Mouse (Mus musculus) NIH3T3 (cell line): ENCODE measurements around the gene Bbof1.
A peak's percentile ranks its signal among the peaks of the same experiment; 100 is the strongest.

Source experiments
- DNase-seq: peaks from one replicate; pipeline ENCODE4 v3.0.0-alpha.2; 2012; ENCODE audit warnings: low read depth

The Bbof1 gene

DNA sequence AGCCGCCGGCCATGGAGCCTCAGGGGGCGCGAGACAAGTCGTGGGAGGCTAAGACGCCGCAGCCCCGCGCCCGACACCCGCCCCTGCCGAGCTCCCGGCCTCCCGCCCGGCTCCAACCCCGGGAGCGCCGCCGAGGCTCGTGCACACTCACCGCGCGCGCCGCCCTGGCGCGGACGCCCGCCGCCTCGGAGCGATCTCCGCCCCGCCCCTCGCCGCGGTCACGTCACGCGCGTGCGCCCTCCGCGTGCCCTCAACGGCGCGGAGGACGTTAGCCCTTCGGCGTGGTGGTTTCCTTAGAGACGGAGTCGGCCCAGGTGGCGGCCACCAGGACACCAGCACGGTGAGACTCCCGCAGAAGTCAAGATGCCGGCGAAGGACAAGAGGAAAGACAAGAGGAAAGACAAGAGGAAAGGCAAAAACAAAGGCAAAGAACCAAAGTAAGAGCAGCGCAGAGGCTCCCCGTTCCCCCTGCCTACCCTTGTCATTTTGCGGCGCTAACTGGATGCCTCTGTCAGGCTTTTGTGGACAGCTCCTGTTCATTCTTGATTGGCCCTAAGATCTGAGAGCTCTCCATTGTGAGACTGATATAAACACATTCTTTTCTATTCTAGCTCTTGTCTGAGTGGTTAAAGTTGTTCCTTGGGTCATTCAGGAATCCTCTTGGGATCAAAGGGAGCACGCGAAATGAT, at the start of gene Bbof1, which contains the start of gene Entpd5:
Gene Bbof1 (plus strand): TSS at position 253 of the 689 bp plus-strand sequence.
Gene Entpd5 (minus strand): TSS at position 211 of the 689 bp plus-strand sequence.
- peak; percentile 93 for DNase-seq

DNA sequence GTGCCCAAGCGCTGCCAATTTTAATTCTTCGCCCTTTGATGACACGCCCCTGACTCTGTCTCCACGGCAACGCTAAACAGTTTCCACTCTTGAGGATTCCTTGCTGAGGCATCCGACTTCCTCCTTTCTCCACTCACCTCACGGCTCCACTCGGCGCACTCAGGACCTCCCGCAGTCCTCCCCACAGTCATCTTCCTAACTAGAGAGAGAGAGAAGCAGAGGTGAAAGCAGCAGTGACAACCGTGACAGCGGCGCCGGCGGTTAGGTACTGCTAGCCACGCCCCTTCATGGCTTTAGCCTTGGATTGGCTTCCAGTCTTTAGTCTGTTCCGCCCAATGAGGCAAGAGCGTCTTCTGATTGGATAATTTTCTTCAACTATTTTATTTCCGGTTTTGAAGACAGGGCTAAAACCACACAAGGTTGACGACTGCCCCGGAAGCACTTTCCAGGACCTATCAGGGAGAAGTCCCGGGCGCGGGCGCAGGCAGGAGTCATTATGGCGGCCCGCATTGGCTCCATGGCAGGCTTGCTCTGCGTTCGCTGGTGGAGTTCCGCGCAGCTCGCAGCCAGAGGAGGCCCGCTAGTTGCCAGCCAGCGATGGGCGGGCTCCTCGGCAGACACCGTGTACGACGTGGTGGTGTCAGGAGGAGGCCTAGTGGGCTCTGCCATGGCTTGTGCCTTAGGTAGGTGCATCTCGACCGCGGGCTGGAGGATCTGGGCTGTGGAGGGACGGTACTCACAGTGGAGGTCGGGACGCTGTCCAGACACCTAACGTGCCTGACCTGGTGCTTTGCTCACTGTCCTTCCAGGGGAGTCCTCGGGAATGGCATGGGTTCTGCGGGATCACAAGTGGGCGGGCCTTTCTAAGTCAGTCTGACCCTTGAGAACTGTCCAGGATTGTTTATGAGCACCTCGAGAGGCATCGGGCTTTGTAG, 47.0 kb upstream of the Bbof1 start, which contains the start of the genes Coq6 and Fam161b:
Gene Coq6 (plus strand): TSS at position 103 of the 935 bp plus-strand sequence.
Gene Fam161b (minus strand): TSS at position 279 of the 935 bp plus-strand sequence.
- DNase-seq = peak; percentile 97

GRCm38 (mm10) chr12:84362872-84363271, 46.0 kb upstream of the Bbof1 start:
- peak; percentile 23 for DNase-seq

DNA sequence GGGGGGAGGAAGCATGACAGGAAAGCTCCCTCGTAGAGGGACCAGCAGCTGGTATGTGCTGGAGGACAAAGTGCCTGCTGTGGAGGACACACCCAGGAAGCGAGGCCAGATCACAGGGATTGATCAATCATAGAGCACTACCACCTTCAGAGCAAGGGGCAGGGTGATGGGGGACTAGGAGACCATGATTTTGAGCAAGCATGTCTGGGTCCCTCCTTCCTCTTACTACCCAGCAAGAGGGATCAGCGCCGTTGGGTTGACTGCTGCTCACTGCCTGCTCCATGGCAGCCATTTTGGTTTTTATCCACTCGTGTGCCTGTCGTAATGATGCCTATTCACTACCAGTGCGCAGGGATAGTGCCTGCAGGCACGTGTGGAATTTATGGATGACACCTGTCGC, 44.6 kb upstream of the Bbof1 start:
- DNase-seq = no peak

DNA sequence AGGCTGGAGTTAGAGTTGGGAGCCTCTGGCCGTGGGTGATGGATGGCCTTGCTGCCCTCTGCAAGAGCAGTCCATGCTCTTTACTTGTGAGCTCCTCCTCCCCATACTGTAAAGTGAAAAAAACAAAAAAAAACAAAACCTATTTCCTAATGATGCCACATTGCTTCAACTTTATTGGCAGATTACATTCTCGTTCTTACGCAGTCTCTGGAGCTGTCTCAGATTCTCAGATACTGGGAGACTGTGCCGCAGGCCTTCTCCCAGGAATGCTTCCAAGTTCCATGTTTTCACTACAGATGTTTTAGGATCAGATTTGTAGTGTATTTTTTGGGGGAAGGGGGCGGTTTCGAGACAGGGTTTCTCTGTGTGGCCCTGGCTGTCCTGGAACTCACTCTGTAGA, 43.7 kb upstream of the Bbof1 start:
- no peak for DNase-seq

- DNase-seq = peak; percentile 31
These were observed 41.9 kb upstream of the Bbof1 start for GRCm38 (mm10) chr12:84366971-84367370.

DNA sequence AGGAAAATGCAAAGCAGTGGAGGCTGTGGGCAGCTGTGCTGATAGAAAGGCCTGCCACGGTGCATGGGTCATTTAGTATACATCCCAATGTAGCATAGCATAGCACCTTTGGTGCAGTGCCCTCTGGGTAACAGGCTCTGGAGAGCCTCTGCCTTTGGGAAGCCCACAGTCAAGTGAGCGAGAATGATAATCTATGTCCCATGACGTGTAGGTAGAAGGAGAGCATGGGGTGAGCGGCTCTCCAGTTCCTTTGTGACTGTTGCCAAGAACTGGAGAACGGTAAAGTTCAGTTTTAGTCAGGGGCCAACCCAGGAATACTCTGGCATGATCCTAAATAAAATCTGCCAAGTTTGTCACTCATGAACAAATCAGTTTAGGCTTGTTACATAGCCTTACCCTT, 37.2 kb upstream of the Bbof1 start:
- no peak for DNase-seq

- no peak for DNase-seq
These were observed 34.9 kb upstream of the Bbof1 start for GRCm38 (mm10) chr12:84373831-84374481.

DNA sequence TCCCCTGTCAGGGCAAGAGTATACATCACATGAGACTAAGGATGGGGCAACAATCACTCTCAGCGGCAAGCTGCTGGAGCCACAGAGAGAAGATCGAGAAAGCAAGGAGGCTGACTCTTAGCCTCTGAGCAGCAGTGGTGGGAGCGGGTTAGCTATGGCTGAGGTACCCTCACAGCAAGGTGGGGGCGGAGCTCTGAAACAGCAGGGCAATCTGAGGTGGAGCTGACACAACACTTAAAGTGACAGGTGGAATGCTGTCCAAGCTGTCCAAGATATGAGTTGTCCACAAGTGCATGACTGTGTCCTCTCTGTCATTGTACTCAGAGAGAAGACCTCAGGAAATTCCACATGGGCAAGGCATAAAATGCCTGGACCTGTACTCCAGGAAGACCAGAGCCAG, 26.5 kb upstream of the Bbof1 start:
- DNase-seq = no peak

DNA sequence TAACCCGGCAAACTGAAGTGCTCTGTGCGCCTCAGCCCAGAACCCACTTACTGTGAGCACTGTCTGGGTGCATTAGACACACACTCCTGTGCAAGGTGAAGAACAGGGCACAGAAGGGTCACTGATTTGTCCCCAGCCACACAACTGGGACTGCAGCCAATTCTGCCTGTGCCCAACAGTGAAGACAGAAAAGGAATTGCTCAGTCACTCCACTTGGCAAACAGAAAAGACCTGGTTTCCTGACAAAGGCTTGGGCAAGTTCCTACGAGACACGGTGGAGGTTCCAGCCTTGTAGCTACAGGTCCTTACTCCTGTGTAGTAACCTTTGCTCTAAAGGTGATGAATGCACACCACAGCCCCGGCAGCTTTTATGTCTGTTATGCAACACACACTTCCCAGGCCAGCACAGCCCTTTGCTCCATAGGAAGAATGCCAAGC, 24.2 kb upstream of the Bbof1 start:
- DNase-seq = no peak

DNA sequence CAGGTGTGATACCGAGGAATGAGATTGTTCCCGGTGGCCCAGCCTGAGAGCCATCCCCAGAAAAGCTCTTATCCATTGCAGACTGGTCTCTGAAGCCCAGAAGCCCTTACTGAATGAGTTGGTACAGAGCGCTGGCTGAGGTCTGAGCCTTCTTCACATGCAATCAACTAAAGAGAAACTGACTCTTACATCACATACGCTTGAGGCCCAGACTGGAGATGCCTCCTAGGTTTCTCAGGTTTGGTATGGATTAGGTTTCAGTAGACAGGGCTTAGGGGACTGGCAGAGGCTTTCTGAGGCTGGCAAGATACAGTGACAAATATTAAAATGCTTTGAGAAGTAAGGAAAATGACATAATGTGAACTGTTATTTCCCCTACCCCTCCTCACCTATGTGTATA, 23.5 kb upstream of the Bbof1 start:
- DNase-seq = no peak

DNA sequence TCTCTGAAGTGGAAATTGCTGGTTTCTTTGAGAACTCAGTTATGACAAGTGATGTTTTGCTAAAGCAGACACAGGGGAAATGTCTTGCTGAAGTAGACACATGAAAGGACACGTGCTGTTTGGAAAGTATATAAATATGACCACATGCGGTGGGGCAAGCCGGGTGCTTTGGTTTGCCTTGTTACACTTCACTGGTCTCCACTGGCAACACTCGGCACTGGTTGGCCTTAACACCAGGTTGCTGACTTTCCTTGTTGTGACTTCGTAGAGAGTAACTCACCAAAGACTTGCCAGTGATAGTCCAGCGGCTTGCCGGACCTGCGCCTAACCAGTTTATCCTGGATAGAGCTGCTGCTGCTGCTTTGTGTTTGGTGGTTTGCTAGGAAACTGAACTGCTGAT, 20.8 kb upstream of the Bbof1 start:
- no peak for DNase-seq

- no peak for DNase-seq
These were observed 20.0 kb upstream of the Bbof1 start for GRCm38 (mm10) chr12:84388774-84389400.

- no peak for DNase-seq
These were observed 18.5 kb upstream of the Bbof1 start for GRCm38 (mm10) chr12:84390336-84390735.

DNA sequence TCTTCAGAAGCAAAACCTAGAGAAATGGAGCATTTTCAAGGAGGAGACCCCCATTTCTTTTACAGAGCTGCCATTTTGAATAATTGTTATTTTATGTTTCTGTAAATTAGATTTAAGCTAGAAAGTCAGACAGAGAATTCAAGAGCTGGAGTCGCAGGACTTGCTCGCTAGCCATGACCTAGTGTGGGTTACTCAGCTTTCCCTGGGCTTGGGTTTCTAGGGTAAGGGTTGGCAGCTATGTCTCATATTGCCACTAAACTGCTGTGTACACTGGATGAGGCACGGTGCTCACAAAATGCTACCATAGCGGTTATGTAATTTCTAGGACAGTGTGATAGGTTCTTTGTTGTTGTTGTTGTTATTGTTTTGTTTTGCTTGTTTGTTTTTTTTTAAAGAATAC, 16.2 kb upstream of the Bbof1 start:
- DNase-seq = no peak

GRCm38 (mm10) chr12:84393847-84394246, 15.0 kb upstream of the Bbof1 start:
- DNase-seq = peak; percentile 49

DNA sequence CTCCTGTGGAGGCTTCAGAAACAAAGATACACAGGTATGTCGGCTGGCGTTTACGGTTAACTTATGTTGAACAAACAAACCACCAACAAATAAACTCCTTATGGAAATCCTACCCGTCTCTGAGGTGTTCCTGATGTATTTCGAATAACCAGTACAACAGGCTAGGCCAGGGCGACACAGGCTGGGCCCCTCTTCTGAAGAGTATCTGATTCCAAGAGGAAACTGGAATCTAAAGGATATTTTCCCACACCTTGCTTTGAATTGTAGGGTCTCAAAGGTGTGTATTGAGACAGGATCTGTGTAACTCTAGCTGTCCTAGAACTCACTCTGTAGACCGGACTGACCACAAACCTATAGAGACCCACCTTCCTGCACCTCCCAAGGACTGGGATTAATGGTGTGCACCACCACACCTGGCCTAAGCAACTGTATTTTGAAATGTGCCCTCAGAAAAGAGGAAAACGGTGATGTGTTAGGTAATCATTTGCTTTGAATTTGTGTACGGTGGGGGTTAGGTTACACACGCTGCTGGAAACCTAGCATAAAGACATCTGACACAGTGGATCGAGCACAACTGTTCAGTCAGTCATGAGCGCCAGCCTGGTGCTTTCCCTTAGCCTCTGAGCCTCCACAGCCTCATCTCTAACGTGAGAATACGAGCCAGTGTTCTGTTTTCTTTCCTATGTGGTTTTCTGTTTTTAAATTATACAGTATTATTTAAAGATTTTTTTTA, 11.8 kb upstream of the Bbof1 start:
- no peak for DNase-seq

GRCm38 (mm10) chr12:84397685-84398084, 11.2 kb upstream of the Bbof1 start:
- DNase-seq = no peak

- peak; percentile 78 for DNase-seq
These were observed 10.2 kb upstream of the Bbof1 start for GRCm38 (mm10) chr12:84398629-84399028.

- peak; percentile 26 for DNase-seq
These were observed 9.7 kb upstream of the Bbof1 start for GRCm38 (mm10) chr12:84399135-84399534.

DNA sequence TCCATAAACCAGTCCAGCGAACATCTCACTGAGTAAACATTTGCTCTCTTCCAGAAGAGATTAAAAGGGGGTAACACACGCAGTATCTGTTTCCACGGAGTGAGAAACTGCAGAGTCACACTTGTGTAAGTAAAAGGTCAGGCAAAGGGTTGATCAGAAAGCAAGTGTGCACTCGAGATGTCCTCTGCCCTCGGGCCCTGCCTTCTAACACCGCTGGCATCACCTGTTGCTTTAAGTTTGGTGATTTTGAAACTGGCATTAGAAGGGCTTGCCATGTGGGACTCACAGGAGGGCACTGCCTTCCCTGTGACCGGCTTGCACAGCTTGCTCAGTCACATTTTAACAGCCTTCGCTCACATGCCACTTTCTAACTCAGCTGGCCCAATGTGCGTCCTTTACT, 9.2 kb upstream of the Bbof1 start:
- DNase-seq = no peak
